Mouse (Mus musculus) hindbrain, postnatal 0 days (tissue): ENCODE results near the gene Hoxc9. TPM values are rescaled to one million over a fixed set of nuclear protein-coding genes. Genes with fewer than 3 reads are reported as not detected.
A peak's percentile ranks its signal among the peaks of the same experiment; 100 is the strongest.

Source experiments
- ATAC-seq: fragments of 200-750 bp; cut with Nextera tagmentation; 2 replicates; pipeline ENCODE4 v1.8.0; 2017; ENCODE audit warnings: mild to moderate bottlenecking, moderate TSS enrichment, moderate library complexity
- DNase-seq: peaks from one replicate; pipeline ENCODE4 v3.0.0-alpha.2; 2015; ENCODE audit warnings: low spot score
- H3K27ac ChIP-seq: fragments of 300-500 bp; sonication (generic); 2 replicates; pipeline ENCODE4 v1.5.1; 2014; ENCODE audit warnings: mild to moderate bottlenecking
- H3K27me3 ChIP-seq: fragments of 300-500 bp; sonication (generic); 2 replicates; pipeline ENCODE4 v1.6.1; 2014; ENCODE audit warnings: low read length, mixed read lengths; ENCODE audit not compliant: insufficient read depth
- H3K36me3 ChIP-seq: fragments of 300-500 bp; sonication (generic); 2 replicates; pipeline ENCODE4 v1.6.1; 2014; ENCODE audit warnings: low read length, mixed read lengths; ENCODE audit not compliant: insufficient read depth
- H3K4me1 ChIP-seq: fragments of 300-500 bp; sonication (generic); 2 replicates; pipeline ENCODE4 v1.6.1; 2014; ENCODE audit warnings: antibody characterized with exemption, low read length, mixed read lengths; ENCODE audit not compliant: insufficient read depth
- H3K4me2 ChIP-seq: fragments of 300-500 bp; sonication (generic); 2 replicates; pipeline ENCODE4 v1.6.1; 2014; ENCODE audit warnings: low read depth, mild to moderate bottlenecking, low read length, moderate library complexity, mixed read lengths
- H3K4me3 ChIP-seq: fragments of 300-500 bp; sonication (generic); 2 replicates; pipeline ENCODE4 v1.5.1; 2014; ENCODE audit warnings: low read length
- H3K9ac ChIP-seq: fragments of 300-500 bp; sonication (generic); replicated peaks from 2 replicates; pipeline ENCODE4 v1.6.1; 2014; ENCODE audit warnings: mild to moderate bottlenecking, low read length, moderate library complexity, mixed read lengths
- H3K9me3 ChIP-seq: fragments of 300-500 bp; sonication (generic); 2 replicates; pipeline ENCODE4 v1.6.1; 2016; ENCODE audit warnings: low read length, mixed read lengths
- CTCF ChIP-seq: IDR thresholded peaks from 2 replicates; pipeline ENCODE4 v1.5.1; 2016; ENCODE audit warnings: antibody characterized with exemption, control low read depth, low read depth
- WGBS: fragments of 180-500 bp; shearing (Covaris S2); extraction: QIAGEN DNeasy Blood & Tissue Kit; methylation state at CpG from one replicate; pipeline ENCODE4 v1.1.7; 2014; 5-methylcytosine and 5-hydroxymethylcytosine counted together
- polyA plus RNA-seq: library from polyadenylated mRNA; unstranded; fragments of >200 nt; fragmentation: Nextera tagmentation; extraction: Ambion mirVana; gene quantifications from 2 replicates; pipeline ENCODE4 v1.2.1, GENCODE M21; 2015
- total RNA-seq: library from RNA; depleted of rRNA; stranded (reverse); fragments of >200 nt; gene quantifications from 2 replicates; pipeline ENCODE4 v1.2.3, GENCODE M21; 2014

Hoxc9 gene
- total and polyA plus RNA-seq, 2 experiments from 2014 or later = not detected

DNA sequence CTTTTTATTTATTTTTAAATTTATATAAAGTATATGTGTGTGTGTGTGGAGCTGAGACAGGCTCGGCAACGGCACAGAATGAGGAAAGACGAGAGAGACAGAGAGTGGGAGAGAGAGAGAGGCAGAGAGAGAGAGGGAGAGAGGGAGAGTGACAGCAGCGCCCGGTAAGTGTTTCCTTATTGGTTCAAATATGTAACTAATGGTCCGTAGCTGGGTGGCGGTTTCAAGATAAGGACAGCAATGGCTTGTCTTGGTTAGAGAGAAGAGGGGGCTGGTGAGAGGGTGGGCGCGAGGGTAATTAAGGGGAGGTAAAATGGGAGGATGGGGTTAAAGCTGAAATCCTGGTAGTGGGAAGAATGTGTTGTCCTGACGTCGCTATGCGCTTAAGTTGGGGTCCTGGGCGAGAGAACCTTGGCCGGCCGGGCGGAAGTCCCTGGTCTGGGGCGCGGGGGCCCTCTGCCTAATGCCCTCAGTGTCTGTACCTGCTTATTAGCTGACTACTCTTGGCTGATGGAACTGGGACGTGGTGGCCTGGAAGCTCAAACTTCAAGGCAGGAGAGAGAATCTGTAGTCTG, 22.5 kb downstream of the Hoxc9 start:
- Histone ChIP-seq H3K9ac (no peak overlapping the region), H3K27me3 (peaks cover 93% of the 10 kb centered on the region), H3K4me1 (peaks cover 4% of the 10 kb centered on the region; the same call in 1 of the 2 replicates), H3K36me3 (no peaks in the 10 kb centered on the region), H3K27ac (no peak overlapping the region), H3K4me2 (peak overlapping the region; percentile 56), H3K9me3 (no peaks in the 10 kb centered on the region), H3K4me3 (peak overlapping the region; percentile 35)
- ATAC-seq (no peak), DNase-seq (no peak)
- WGBS = 2% methylated on average over 19 of the region's 19 CpGs
- no peak for TF ChIP-seq CTCF

DNA sequence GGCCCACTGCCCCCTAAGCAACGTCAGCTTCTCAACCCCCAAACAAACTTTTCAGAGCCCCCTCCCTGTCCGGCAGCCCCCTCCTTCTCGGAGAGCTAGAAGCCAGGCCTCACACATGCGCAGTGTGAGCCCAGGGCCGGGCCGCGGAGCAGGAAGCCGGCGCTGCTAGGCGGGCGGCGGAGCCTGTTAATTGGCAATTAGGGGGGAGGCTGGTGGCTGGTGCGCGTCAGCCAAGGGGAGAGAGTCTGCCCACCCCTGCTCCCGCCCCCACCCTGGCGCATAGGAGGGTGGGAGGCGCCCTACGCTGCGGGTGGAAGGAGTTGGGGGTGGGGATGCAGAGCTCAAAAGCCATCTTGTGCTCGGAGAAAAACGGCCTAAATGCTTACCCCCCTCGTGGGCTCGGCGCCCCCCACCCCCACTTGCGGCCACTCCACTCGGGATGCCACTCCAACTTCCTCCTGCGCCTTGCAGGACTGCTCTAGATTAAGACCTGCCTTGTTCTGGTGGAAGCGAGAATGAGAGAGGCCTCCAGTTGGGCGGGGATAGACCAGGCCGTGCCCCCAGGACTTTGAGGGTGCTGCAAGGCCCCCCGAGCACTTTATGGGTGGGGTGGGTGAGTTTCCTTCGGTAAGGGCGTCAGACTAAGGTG, 23.1 kb downstream of the Hoxc9 start:
- TF ChIP-seq CTCF = no peak
- Histone ChIP-seq H3K9me3 (no peaks in the 10 kb centered on the region), H3K27me3 (peaks cover 97% of the 10 kb centered on the region), H3K4me3 (peak overlapping the region; percentile 35), H3K4me1 (peaks cover 4% of the 10 kb centered on the region; the same call in 1 of the 2 replicates), H3K36me3 (no peaks in the 10 kb centered on the region), H3K4me2 (peak overlapping the region; percentile 56), H3K9ac (no peak overlapping the region), H3K27ac (no peak overlapping the region)
- DNase-seq (peak; percentile 58), ATAC-seq (0 out of 2 replicates have a peak, but pooled peaks have one; percentile 40)
- under 1% methylated on average over 32 of the region's 33 CpGs for WGBS

DNA sequence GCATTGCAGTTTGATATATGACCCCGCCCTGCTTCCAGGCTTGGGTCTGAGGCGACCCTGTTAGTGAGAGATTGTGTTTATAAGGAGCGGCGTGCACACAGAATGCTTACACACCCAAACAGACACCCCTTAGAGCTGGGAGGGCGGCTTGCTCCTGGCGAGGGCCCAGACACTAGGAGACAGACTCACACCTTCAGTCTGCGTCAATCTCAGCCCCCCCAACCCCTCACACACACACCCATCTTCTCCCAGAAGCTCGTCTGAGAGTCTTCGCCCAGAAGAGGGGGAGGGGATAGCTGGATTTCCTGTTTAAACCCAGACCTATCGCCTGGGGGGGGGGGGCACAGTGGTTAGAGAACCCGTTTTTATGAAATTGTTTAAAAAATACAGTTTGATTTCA, 23.7 kb downstream of the Hoxc9 start:
- 7% methylated on average over 11 of the region's 11 CpGs for WGBS
- TF ChIP-seq CTCF = no peak
- ATAC-seq = 0 out of 2 replicates have a peak, but pooled peaks have one; percentile 10

DNA sequence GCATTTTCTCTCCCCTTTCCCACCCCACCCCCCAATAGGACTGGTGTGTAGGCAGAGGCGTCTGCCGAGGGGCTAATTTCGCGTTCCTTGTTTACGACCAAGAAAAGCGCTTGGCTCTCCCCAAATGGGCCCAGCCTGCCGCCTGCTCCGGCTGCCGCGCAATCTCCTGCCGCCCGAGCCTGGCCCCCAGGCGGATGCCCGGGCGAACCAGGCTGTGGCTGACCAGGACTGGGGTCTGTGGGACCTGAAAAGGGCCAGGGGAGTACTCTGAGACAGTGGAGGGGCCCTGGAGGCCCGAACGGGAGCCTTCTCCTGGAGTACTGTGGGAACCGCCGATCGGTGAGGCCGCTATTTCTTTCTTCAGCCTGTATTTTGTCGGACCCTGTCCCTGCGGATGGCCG, 24.3 kb downstream of the Hoxc9 start:
- 4% methylated on average over 24 of the region's 24 CpGs for WGBS
- Histone ChIP-seq H3K9me3 (no peaks in the 10 kb centered on the region), H3K9ac (no peak overlapping the region), H3K36me3 (no peaks in the 10 kb centered on the region), H3K4me1 (peaks cover 4% of the 10 kb centered on the region; the same call in 1 of the 2 replicates), H3K4me3 (peak overlapping the region; percentile 8; the same call in 1 of the 2 replicates), H3K27me3 (peaks cover 97% of the 10 kb centered on the region), H3K27ac (no peak overlapping the region), H3K4me2 (no peak overlapping the region)
- ATAC-seq (no peak), DNase-seq (no peak)
- no peak for TF ChIP-seq CTCF

More for the DNA sequence above, 23.7 kb downstream of the Hoxc9 start:
- H3K27me3 ChIP-seq = peaks cover 97% of the 10 kb centered on the region
- peaks cover 4% of the 10 kb centered on the region; the same call in 1 of the 2 replicates for H3K4me1 ChIP-seq
- no peaks in the 10 kb centered on the region for H3K9me3 ChIP-seq
- no peak for DNase-seq
- H3K4me3 ChIP-seq = no peak overlapping the region
- no peak overlapping the region for H3K9ac ChIP-seq
- H3K27ac ChIP-seq = no peak overlapping the region
- no peaks in the 10 kb centered on the region for H3K36me3 ChIP-seq
- H3K4me2 ChIP-seq = peak overlapping the region; percentile 56; the same call in 1 of the 2 replicates

DNA sequence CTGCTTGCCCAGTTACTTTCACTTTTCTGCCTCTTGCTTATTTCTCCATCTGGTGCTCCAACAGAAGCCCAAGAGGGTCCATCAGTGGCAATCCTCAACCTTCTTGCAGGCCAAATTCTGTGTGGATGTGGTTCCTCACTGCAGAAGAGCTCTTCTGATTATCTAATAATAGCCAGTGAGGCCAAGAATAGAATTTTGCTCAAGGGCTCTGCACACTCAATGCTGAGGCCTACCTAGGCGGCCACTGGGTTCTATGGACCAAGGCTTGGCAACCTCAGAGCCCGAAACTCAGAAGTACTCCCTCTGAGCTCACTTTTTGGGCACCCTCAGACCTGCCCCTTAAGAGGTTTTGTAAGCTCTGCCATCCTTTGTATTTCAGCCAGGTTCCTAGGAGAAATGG, 25.1 kb downstream of the Hoxc9 start:
- 13% methylated on average over 2 of the region's 2 CpGs for WGBS
- ATAC-seq (no peak), DNase-seq (no peak)
- Histone ChIP-seq H3K4me1 (peaks cover 4% of the 10 kb centered on the region; the same call in 1 of the 2 replicates), H3K4me3 (no peak overlapping the region), H3K27ac (no peak overlapping the region), H3K4me2 (no peak overlapping the region), H3K9ac (no peak overlapping the region), H3K27me3 (peaks cover 99% of the 10 kb centered on the region), H3K9me3 (no peaks in the 10 kb centered on the region), H3K36me3 (no peaks in the 10 kb centered on the region)
- no peak for TF ChIP-seq CTCF

DNA sequence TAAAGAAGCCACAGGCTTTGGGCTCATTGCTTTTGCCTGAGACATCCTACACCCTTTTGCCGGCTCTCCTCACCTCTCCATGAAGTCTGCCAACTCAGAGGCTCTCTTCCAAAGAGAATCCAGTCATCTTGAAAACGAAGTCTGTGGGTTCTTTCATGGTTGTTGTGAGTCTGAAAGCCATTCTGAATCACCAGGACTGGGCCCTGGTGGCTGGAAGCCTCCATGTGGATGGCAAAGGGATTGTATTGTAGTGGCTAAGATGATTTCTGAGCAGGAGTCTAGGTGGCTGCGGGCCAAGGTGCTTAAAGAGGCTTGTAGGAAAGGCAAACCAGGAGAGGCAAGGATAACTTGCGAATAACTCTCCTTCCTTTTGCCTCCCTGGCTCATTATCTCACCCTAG, 25.9 kb downstream of the Hoxc9 start:
- DNase-seq (no peak), ATAC-seq (no peak)
- no peak for TF ChIP-seq CTCF
- 7% methylated on average over 4 of the region's 4 CpGs for WGBS
- no peak overlapping the region for H3K4me3 ChIP-seq
- no peaks in the 10 kb centered on the region for H3K9me3 ChIP-seq
- no peaks in the 10 kb centered on the region for H3K36me3 ChIP-seq
- H3K27me3 ChIP-seq = peaks cover 100% of the 10 kb centered on the region
- no peak overlapping the region for H3K27ac ChIP-seq
- no peak overlapping the region for H3K4me2 ChIP-seq
- H3K9ac ChIP-seq = no peak overlapping the region
- H3K4me1 ChIP-seq = peaks cover 4% of the 10 kb centered on the region; the same call in 1 of the 2 replicates
